Mouse (Mus musculus) embryonic facial prominence, embryonic 14.5 days (tissue): ENCODE measurements around the gene Popdc2. TPM values are rescaled to one million over a fixed set of nuclear protein-coding genes. Genes with fewer than 3 reads are reported as not detected.

ENCODE experiments used
- ATAC-seq: fragments of 200-750 bp; cut with Nextera tagmentation; 2 replicates; pipeline ENCODE4 v1.8.0; 2017; ENCODE audit warnings: low read depth, moderate number of reproducible peaks, moderate TSS enrichment
- DNase-seq: peaks from one replicate; pipeline ENCODE4 v3.0.0-alpha.2; 2015; ENCODE audit warnings: low spot score
- H3K27ac ChIP-seq: fragments of 300-500 bp; sonication (generic); replicated peaks from 2 replicates; pipeline ENCODE4 v1.5.1; 2014; ENCODE audit warnings: low read depth, mild to moderate bottlenecking, low read length, moderate library complexity
- H3K27me3 ChIP-seq: fragments of 300-500 bp; sonication (generic); replicated peaks from 2 replicates; pipeline ENCODE4 v1.6.1; 2014; ENCODE audit warnings: low read length; ENCODE audit not compliant: control insufficient read depth, insufficient read depth
- H3K36me3 ChIP-seq: fragments of 300-500 bp; sonication (generic); 2 replicates; pipeline ENCODE4 v1.6.1; 2014; ENCODE audit warnings: low read length, mixed read lengths; ENCODE audit not compliant: control insufficient read depth, insufficient read depth
- H3K4me1 ChIP-seq: fragments of 300-500 bp; sonication (generic); 2 replicates; pipeline ENCODE4 v1.6.1; 2014; ENCODE audit warnings: antibody characterized with exemption, low read length; ENCODE audit not compliant: control insufficient read depth, insufficient read depth
- H3K4me2 ChIP-seq: fragments of 300-500 bp; sonication (generic); 2 replicates; pipeline ENCODE4 v1.6.1; 2014; ENCODE audit warnings: low read depth, mild to moderate bottlenecking, low read length, moderate library complexity, mixed read lengths
- H3K4me3 ChIP-seq: fragments of 300-500 bp; sonication (generic); 2 replicates; pipeline ENCODE4 v1.5.1; 2014; ENCODE audit warnings: low read depth, mild to moderate bottlenecking, low read length
- H3K9ac ChIP-seq: fragments of 300-500 bp; sonication (generic); 2 replicates; pipeline ENCODE4 v1.6.1; 2014; ENCODE audit warnings: low read depth, mild to moderate bottlenecking, low read length, moderate library complexity, mixed read lengths
- H3K9me3 ChIP-seq: fragments of 300-500 bp; sonication (generic); 2 replicates; pipeline ENCODE4 v1.6.1; 2016; ENCODE audit warnings: low read length; ENCODE audit not compliant: control insufficient read depth
- WGBS: fragments of 180-500 bp; shearing (Covaris S2); extraction: QIAGEN DNeasy Blood & Tissue Kit; methylation state at CpG from one replicate; pipeline ENCODE4 v1.1.7; 2014; 5-methylcytosine and 5-hydroxymethylcytosine counted together
- polyA plus RNA-seq: library from polyadenylated mRNA; unstranded; fragments of >200 nt; fragmentation: Nextera tagmentation; extraction: Ambion mirVana; gene quantifications from 2 replicates; pipeline ENCODE4 v1.2.1, GENCODE M21; 2014

Popdc2 gene
- polyA plus RNA-seq, 1 experiment from 2014 or later = 12.8 TPM

GRCm38 (mm10) chr16:38387389-38387788 lies 25.4 kb downstream of the Popdc2 start:
- ATAC-seq = no peak
- 90% methylated on average over 6 of the region's 6 CpGs for WGBS
- Histone ChIP-seq H3K4me3 (no peak overlapping the region), H3K9me3 (no peaks in the 10 kb centered on the region), H3K4me1 (no peaks in the 10 kb centered on the region), H3K27ac (no peak overlapping the region), H3K4me2 (no peak overlapping the region), H3K27me3 (no peaks in the 10 kb centered on the region), H3K36me3 (no peaks in the 10 kb centered on the region), H3K9ac (no peak overlapping the region)
- DNase-seq = no peak

- no peak for ATAC-seq
Observed at GRCm38 (mm10) chr16:38388757-38389156, 26.7 kb downstream of the Popdc2 start.

GRCm38 (mm10) chr16:38389284-38389893 lies 27.4 kb downstream of the Popdc2 start:
- no peaks in the 10 kb centered on the region for H3K36me3 ChIP-seq
- no peak overlapping the region for H3K27ac ChIP-seq
- no peak overlapping the region for H3K9ac ChIP-seq
- no peak for ATAC-seq
- H3K4me1 ChIP-seq = no peaks in the 10 kb centered on the region
- H3K4me3 ChIP-seq = no peak overlapping the region
- no peak overlapping the region for H3K4me2 ChIP-seq
- DNase-seq = no peak
- WGBS = 75% methylated on average over 8 of the region's 8 CpGs
- no peaks in the 10 kb centered on the region for H3K27me3 ChIP-seq
- no peaks in the 10 kb centered on the region for H3K9me3 ChIP-seq

More at GRCm38 (mm10) chr16:38388757-38389156, 26.7 kb downstream of the Popdc2 start:
- H3K27me3 ChIP-seq = no peaks in the 10 kb centered on the region
- H3K4me2 ChIP-seq = no peak overlapping the region
- no peak overlapping the region for H3K27ac ChIP-seq
- no peak for DNase-seq
- H3K4me1 ChIP-seq = no peaks in the 10 kb centered on the region
- no peaks in the 10 kb centered on the region for H3K9me3 ChIP-seq
- no peaks in the 10 kb centered on the region for H3K36me3 ChIP-seq
- H3K4me3 ChIP-seq = no peak overlapping the region
- WGBS = 75% methylated on average over 6 of the region's 6 CpGs
- no peak overlapping the region for H3K9ac ChIP-seq

- DNase-seq = no peak
- Histone ChIP-seq H3K27me3 (no peaks in the 10 kb centered on the region), H3K36me3 (no peaks in the 10 kb centered on the region), H3K4me1 (0 out of 2 replicates have a peak, but pooled peaks cover 6% of the 10 kb centered on the region), H3K27ac (no peak overlapping the region), H3K4me3 (no peak overlapping the region), H3K4me2 (no peak overlapping the region), H3K9ac (no peak overlapping the region), H3K9me3 (no peaks in the 10 kb centered on the region)
- ATAC-seq = no peak
- 88% methylated on average over 7 of the region's 7 CpGs for WGBS
Observed at GRCm38 (mm10) chr16:38390322-38390721, 28.3 kb downstream of the Popdc2 start.

- DNase-seq = peak; percentile 48
- Histone ChIP-seq H3K4me2 (peak overlapping the region; percentile 7; the same call in 1 of the 2 replicates), H3K27ac (no peak overlapping the region; the same call in 1 of the 2 replicates), H3K27me3 (no peaks in the 10 kb centered on the region), H3K4me3 (no peak overlapping the region), H3K36me3 (no peaks in the 10 kb centered on the region), H3K4me1 (peaks cover 19% of the 10 kb centered on the region; the same call in 1 of the 2 replicates), H3K9ac (no peak overlapping the region), H3K9me3 (no peaks in the 10 kb centered on the region)
- ATAC-seq = peak; percentile 38; the same call in 1 of the 2 replicates
- 75% methylated on average over 23 of the region's 23 CpGs for WGBS
Observed at GRCm38 (mm10) chr16:38392126-38392894, 30.3 kb downstream of the Popdc2 start.

- no peaks in the 10 kb centered on the region for H3K27me3 ChIP-seq
- DNase-seq (no peak), ATAC-seq (no peak)
- no peaks in the 10 kb centered on the region for H3K36me3 ChIP-seq
- H3K27ac ChIP-seq = no peak overlapping the region
- H3K9ac ChIP-seq = no peak overlapping the region
- no peak overlapping the region for H3K4me2 ChIP-seq
- 84% methylated on average over 8 of the region's 8 CpGs for WGBS
- peaks cover 19% of the 10 kb centered on the region; the same call in 1 of the 2 replicates for H3K4me1 ChIP-seq
- H3K4me3 ChIP-seq = no peak overlapping the region
- no peaks in the 10 kb centered on the region for H3K9me3 ChIP-seq
Observed at GRCm38 (mm10) chr16:38394191-38394618, 32.2 kb downstream of the Popdc2 start.

- no peaks in the 10 kb centered on the region for H3K36me3 ChIP-seq
- H3K4me1 ChIP-seq = peaks cover 27% of the 10 kb centered on the region
- H3K4me2 ChIP-seq = no peak overlapping the region
- DNase-seq (no peak), ATAC-seq (no peak)
- H3K9me3 ChIP-seq = no peaks in the 10 kb centered on the region
- no peak overlapping the region for H3K4me3 ChIP-seq
- H3K27ac ChIP-seq = 0 out of 2 replicates have a peak overlapping the region, but pooled peaks have one; percentile 22
- H3K27me3 ChIP-seq = no peaks in the 10 kb centered on the region
- H3K9ac ChIP-seq = no peak overlapping the region
- WGBS = 55% methylated on average over 6 of the region's 6 CpGs
Observed at GRCm38 (mm10) chr16:38395060-38395730, 33.2 kb downstream of the Popdc2 start.

GRCm38 (mm10) chr16:38396155-38396554 lies 34.1 kb downstream of the Popdc2 start:
- H3K36me3 ChIP-seq = no peaks in the 10 kb centered on the region
- ATAC-seq (peak; percentile 63), DNase-seq (peak; percentile 87)
- H3K4me1 ChIP-seq = peaks cover 30% of the 10 kb centered on the region
- H3K4me2 ChIP-seq = peak overlapping the region; percentile 40; the same call in 1 of the 2 replicates
- H3K27me3 ChIP-seq = no peaks in the 10 kb centered on the region
- H3K9me3 ChIP-seq = no peaks in the 10 kb centered on the region
- WGBS = 26% methylated on average over 13 of the region's 13 CpGs
- no peak overlapping the region for H3K4me3 ChIP-seq
- H3K27ac ChIP-seq = peak overlapping the region; percentile 22; the same call in 1 of the 2 replicates
- 0 out of 2 replicates have a peak overlapping the region, but pooled peaks have one; percentile 5 for H3K9ac ChIP-seq
